In genomic region chr13:54749061-54749863, GRCm38 (mm10) we compare ENCODE assay signal across 9 mouse cellular contexts. TPM values are rescaled to one million over a fixed set of nuclear protein-coding genes. Genes with fewer than 3 reads are reported as not detected.
DNase-seq lines count a peak whose midpoint lies in the region; ATAC-seq and TF ChIP-seq lines count a peak whose summit lies in the region.
"Had no signal": no experiment of that assay in that cellular context is flagged by ENCODE, and none has a peak within 500 bp of the region (broad histone marks: within the 10 kb centered on the region; RNA-seq: fewer than 3 reads in every experiment).

No protein-coding gene starts in this region.

- H3K9ac ChIP-seq in heart, postnatal 0 days (replicated peaks; ENCODE audit: low read depth, low read length), result no peak overlapping the region
- peak overlapping the region; percentile 43; the same call in 1 of the 2 replicates for H3K9ac ChIP-seq in limb, embryonic 11.5 days (ENCODE audit: low read length)
- H3K9ac ChIP-seq in neural tube, embryonic 11.5 days (ENCODE audit: low read length), result peak overlapping the region; percentile 66

- TF ChIP-seq EP300 in heart, postnatal 0 days (IDR thresholded peaks at IDR 0.05; ENCODE audit: low read depth), result no peak

- peak overlapping the region; percentile 70 for H3K4me3 ChIP-seq in heart, embryonic 10.5 days
- H3K4me3 ChIP-seq in heart, postnatal 0 days (ENCODE audit: low read depth, low read length), result peak overlapping the region; percentile 52
- H3K4me3 ChIP-seq in limb, embryonic 11.5 days (ENCODE audit: low read depth, low read length), result peak overlapping the region; percentile 42
- H3K4me3 ChIP-seq in neural tube, embryonic 11.5 days (ENCODE audit: low read depth, low read length), result peak overlapping the region; percentile 66
- H3K4me3 ChIP-seq: heart, adult 2 months had no signal

- H3K9me3 ChIP-seq in heart, embryonic 10.5 days, result no peaks in the 10 kb centered on the region
- no peaks in the 10 kb centered on the region for H3K9me3 ChIP-seq in heart, postnatal 0 days (replicated peaks; ENCODE audit: control insufficient read depth, low read length)
- no peaks in the 10 kb centered on the region for H3K9me3 ChIP-seq in limb, embryonic 11.5 days (ENCODE audit: control insufficient read depth, low read length)
- H3K9me3 ChIP-seq in neural tube, embryonic 11.5 days (ENCODE audit: control insufficient read depth, low read length), result no peaks in the 10 kb centered on the region

- peaks cover 19% of the 10 kb centered on the region for H3K4me1 ChIP-seq in heart, embryonic 10.5 days
- peaks cover 4% of the 10 kb centered on the region; the same call in 1 of the 2 replicates for H3K4me1 ChIP-seq in heart, postnatal 0 days (ENCODE audit: control insufficient read depth, insufficient read depth)
- H3K4me1 ChIP-seq in limb, embryonic 11.5 days (ENCODE audit: control insufficient read depth, insufficient read depth, low read length), result no peaks in the 10 kb centered on the region
- no peaks in the 10 kb centered on the region; the same call in 1 of the 2 replicates for H3K4me1 ChIP-seq in neural tube, embryonic 11.5 days (ENCODE audit: control insufficient read depth, insufficient read depth, low read length)

- no peaks in the 10 kb centered on the region for H3K36me3 ChIP-seq in heart, embryonic 10.5 days
- H3K36me3 ChIP-seq in heart, postnatal 0 days (replicated peaks; ENCODE audit: control insufficient read depth, insufficient read depth, low read length), result no peaks in the 10 kb centered on the region
- H3K36me3 ChIP-seq in limb, embryonic 11.5 days (ENCODE audit: control insufficient read depth, insufficient read depth, low read length), result no peaks in the 10 kb centered on the region
- H3K36me3 ChIP-seq in neural tube, embryonic 11.5 days (ENCODE audit: control insufficient read depth, insufficient read depth, low read length), result no peaks in the 10 kb centered on the region

- peaks cover 90% of the 10 kb centered on the region for H3K27me3 ChIP-seq in heart, embryonic 10.5 days (ENCODE audit: insufficient read depth, poor library complexity, severe bottlenecking)
- peaks cover 56% of the 10 kb centered on the region for H3K27me3 ChIP-seq in heart, postnatal 0 days (ENCODE audit: control insufficient read depth, insufficient read depth, low read length)
- peaks cover 19% of the 10 kb centered on the region for H3K27me3 ChIP-seq in limb, embryonic 11.5 days (ENCODE audit: control insufficient read depth, insufficient read depth, low read length)
- peaks cover 19% of the 10 kb centered on the region for H3K27me3 ChIP-seq in neural tube, embryonic 11.5 days (ENCODE audit: control insufficient read depth, insufficient read depth, low read length)

- peak overlapping the region; percentile 60 for H3K4me2 ChIP-seq in heart, postnatal 0 days (ENCODE audit: low read depth, low read length)
- peak overlapping the region; percentile 92 for H3K4me2 ChIP-seq in limb, embryonic 11.5 days (ENCODE audit: low read depth, severe bottlenecking)
- H3K4me2 ChIP-seq in neural tube, embryonic 11.5 days (ENCODE audit: low read depth), result peak overlapping the region; percentile 47

- H3K27ac ChIP-seq in heart, embryonic 10.5 days, result no peak overlapping the region
- H3K27ac ChIP-seq in heart, postnatal 0 days (ENCODE audit: low read depth), result no peak overlapping the region
- H3K27ac ChIP-seq in limb, embryonic 11.5 days (replicated peaks; ENCODE audit: low read depth, low read length), result no peak overlapping the region
- H3K27ac ChIP-seq in neural tube, embryonic 11.5 days (ENCODE audit: low read depth, low read length), result peak overlapping the region; percentile 85
- H3K27ac ChIP-seq: heart, adult 2 months had no signal

- DNase-seq in heart, embryonic 10.5 days (ENCODE audit: low spot score), result no peak
- no peak for DNase-seq in heart, adult 8-10 months (ENCODE audit: low spot score)
- peak; percentile 48 for DNase-seq in MN1 (ENCODE audit: low spot score)
- peak; percentile 83 to 90 for DNase-seq in cerebellum, postnatal 14 days
- no peak for DNase-seq in heart, postnatal 0 days (ENCODE audit: low spot score)
- peak; percentile 67 for DNase-seq in limb, embryonic 11.5 days (ENCODE audit: low spot score)
- peak; percentile 84 for DNase-seq in neural tube, embryonic 11.5 days (ENCODE audit: low spot score)
- DNase-seq in spleen, postnatal 14 days (ENCODE audit: low spot score in 2 of 2), result no peak

- no peak for TF ChIP-seq CTCF in heart, postnatal 0 days (IDR thresholded peaks at IDR 0.05; ENCODE audit: low read depth)

- WGBS in heart, embryonic 10.5 days, result 2% methylated on average over 86 of the region's 100 CpGs
- WGBS in heart, postnatal 0 days, result 3% methylated on average over 62 of the region's 100 CpGs
- 3% methylated on average over 40 of the region's 100 CpGs for WGBS in limb, embryonic 11.5 days
- WGBS in neural tube, embryonic 11.5 days, result 2% methylated on average over 51 of the region's 100 CpGs

- ATAC-seq in heart, postnatal 0 days (ENCODE audit: insufficient read depth, low read depth), result peak; percentile 84
- peak; percentile 62 for ATAC-seq in limb, embryonic 11.5 days (ENCODE audit: insufficient number of reproducible peaks, low FRiP score, low TSS enrichment, low read depth)
- peak; percentile 84 for ATAC-seq in neural tube, embryonic 11.5 days (ENCODE audit: insufficient read depth, low FRiP score, low TSS enrichment)

RNA-seq across cellular contexts. Expression of gene Gprin1, which starts 0.4 kb away (rescaled TPM):
- polyA plus RNA-seq in heart, embryonic 10.5 days (2016; fragmentation: Nextera tagmentation; extraction: Ambion mirVana), result 0.03 and 0.06 TPM in 2 replicates
- total RNA-seq in heart, adult 8-10 months (2022), result under 1 TPM in 1 of 4 experiments, not detected in 3; 0.16 TPM
- total RNA-seq in heart, postnatal 0 days (2014; rRNA removed; ENCODE audit: low replicate concordance), result not detected in 2 replicates
- 0.03 TPM in 1 of 2 replicates, not detected in the other for polyA plus RNA-seq in heart, postnatal 0 days (2015; fragmentation: Nextera tagmentation; extraction: Ambion mirVana)
- polyA plus RNA-seq in limb, embryonic 11.5 days (2014; fragmentation: Nextera tagmentation; extraction: Ambion mirVana), result 0.55 and 0.68 TPM in 2 replicates
- 13.3 and 14.5 TPM in 2 replicates for polyA plus RNA-seq in neural tube, embryonic 11.5 days (2014; fragmentation: Nextera tagmentation; extraction: Ambion mirVana)
- total RNA-seq: heart, adult 2 months had no signal
- polyA plus RNA-seq: heart, adult 2 months had no signal

RNA-seq across cellular contexts. Expression of gene Sncb, which starts 17.1 kb away (rescaled TPM):
- 0.13 TPM in 1 of 2 replicates, not detected in the other for polyA plus RNA-seq in heart, embryonic 10.5 days (2016; fragmentation: Nextera tagmentation; extraction: Ambion mirVana)
- total RNA-seq in heart, adult 8-10 months (2022), result under 1 TPM in 1 of 4 experiments, not detected in 3; 0.46 TPM
- total RNA-seq in heart, postnatal 0 days (2014; rRNA removed; ENCODE audit: low replicate concordance), result not detected in 2 replicates
- polyA plus RNA-seq in heart, postnatal 0 days (2015; fragmentation: Nextera tagmentation; extraction: Ambion mirVana), result not detected in 2 replicates
- polyA plus RNA-seq in limb, embryonic 11.5 days (2014; fragmentation: Nextera tagmentation; extraction: Ambion mirVana), result not detected in 2 replicates
- polyA plus RNA-seq in neural tube, embryonic 11.5 days (2014; fragmentation: Nextera tagmentation; extraction: Ambion mirVana), result 2.7 and 3.7 TPM in 2 replicates
- total RNA-seq: heart, adult 2 months had no signal

RNA-seq across cellular contexts. Expression of gene Eif4e1b, which starts 34.5 kb away (rescaled TPM):
- not detected in 2 replicates for polyA plus RNA-seq in heart, embryonic 10.5 days (2016; fragmentation: Nextera tagmentation; extraction: Ambion mirVana)
- total RNA-seq in heart, adult 8-10 months (2022), result not detected
- not detected in 2 replicates for total RNA-seq in heart, postnatal 0 days (2014; rRNA removed; ENCODE audit: low replicate concordance)
- polyA plus RNA-seq in heart, postnatal 0 days (2015; fragmentation: Nextera tagmentation; extraction: Ambion mirVana), result not detected in 2 replicates
- polyA plus RNA-seq in limb, embryonic 11.5 days (2014; fragmentation: Nextera tagmentation; extraction: Ambion mirVana), result not detected in 2 replicates
- polyA plus RNA-seq in neural tube, embryonic 11.5 days (2014; fragmentation: Nextera tagmentation; extraction: Ambion mirVana), result not detected in 2 replicates
- total RNA-seq: heart, adult 2 months had no signal
- polyA plus RNA-seq: heart, adult 2 months had no signal

RNA-seq across cellular contexts. Expression of gene Tspan17, which starts 39.9 kb away (rescaled TPM):
- 5.2 and 5.6 TPM in 2 replicates for polyA plus RNA-seq in heart, embryonic 10.5 days (2016; fragmentation: Nextera tagmentation; extraction: Ambion mirVana)
- 10 to 100 TPM; 14.0 to 24.3 (median 18.1) TPM for total RNA-seq in heart, adult 8-10 months (2022)
- 4.5 and 7.6 TPM in 2 replicates for total RNA-seq in heart, postnatal 0 days (2014; rRNA removed; ENCODE audit: low replicate concordance)
- polyA plus RNA-seq in heart, postnatal 0 days (2015; fragmentation: Nextera tagmentation; extraction: Ambion mirVana), result 7.5 and 9.3 TPM in 2 replicates
- 1.7 and 1.8 TPM in 2 replicates for polyA plus RNA-seq in limb, embryonic 11.5 days (2014; fragmentation: Nextera tagmentation; extraction: Ambion mirVana)
- polyA plus RNA-seq in neural tube, embryonic 11.5 days (2014; fragmentation: Nextera tagmentation; extraction: Ambion mirVana), result 17.6 and 21.3 TPM in 2 replicates

RNA-seq across cellular contexts. Expression of gene Cdhr2, which starts 48.0 kb away (rescaled TPM):
- polyA plus RNA-seq in heart, embryonic 10.5 days (2016; fragmentation: Nextera tagmentation; extraction: Ambion mirVana), result 0.06 and 1.2 TPM in 2 replicates
- not detected for total RNA-seq in heart, adult 8-10 months (2022)
- 0.04 TPM in 1 of 2 replicates, not detected in the other for total RNA-seq in heart, postnatal 0 days (2014; rRNA removed; ENCODE audit: low replicate concordance)
- polyA plus RNA-seq in heart, postnatal 0 days (2015; fragmentation: Nextera tagmentation; extraction: Ambion mirVana), result not detected in 2 replicates
- not detected in 2 replicates for polyA plus RNA-seq in limb, embryonic 11.5 days (2014; fragmentation: Nextera tagmentation; extraction: Ambion mirVana)
- 0.07 and 0.15 TPM in 2 replicates for polyA plus RNA-seq in neural tube, embryonic 11.5 days (2014; fragmentation: Nextera tagmentation; extraction: Ambion mirVana)
- total RNA-seq: heart, adult 2 months had no signal

Comparison
In these comparisons a context has a peak if more than half of its experiments do, and no peak if none do; other contexts are left out.
1. DNase-seq: peak in MN1 (single experiment), cerebellum, postnatal 14 days (2 of 2), limb, embryonic 11.5 days (single experiment) and neural tube, embryonic 11.5 days (single experiment); none in heart, embryonic 10.5 days (single experiment), heart, adult 8-10 months (single experiment), heart, postnatal 0 days (single experiment) and spleen, postnatal 14 days (0 of 2).
2. Peak in every context shown above with its lines, with median percentiles within 50 percentile points of each other: H3K4me3 ChIP-seq, ATAC-seq and H3K4me2 ChIP-seq.